Mouse (Mus musculus) liver, embryonic 14.5 days (tissue): ENCODE results near the gene Zfp383. TPM values are rescaled to one million over a fixed set of nuclear protein-coding genes. Genes with fewer than 3 reads are reported as not detected.
A peak's percentile ranks its signal among the peaks of the same experiment; 100 is the strongest.

ENCODE experiments used
- ATAC-seq: fragments of 200-750 bp; cut with Nextera tagmentation; 2 replicates; pipeline ENCODE4 v1.8.0; 2017; ENCODE audit warnings: moderate number of reproducible peaks, mild to moderate bottlenecking, moderate library complexity; ENCODE audit not compliant: insufficient read depth
- DNase-seq, 3 experiments: peaks; one replicate each; pipeline ENCODE4 v3.0.0-alpha.2; 2012 to 2013; ENCODE audit warnings: low read depth in 3 of 3, low spot score in 3 of 3
- H3K27ac ChIP-seq: fragments of 300-500 bp; sonication (generic); 2 replicates; pipeline ENCODE4 v1.5.1; 2014; ENCODE audit warnings: moderate library complexity, mild to moderate bottlenecking, control low read depth, inconsistent platforms
- H3K27me3 ChIP-seq: fragments of 300-500 bp; sonication (generic); 2 replicates; pipeline ENCODE4 v1.6.1; 2014; ENCODE audit warnings: mild to moderate bottlenecking, low read length, moderate library complexity; ENCODE audit not compliant: control insufficient read depth, insufficient read depth
- H3K36me3 ChIP-seq: fragments of 300-500 bp; sonication (generic); replicated peaks from 2 replicates; pipeline ENCODE4 v1.6.1; 2014; ENCODE audit warnings: low read depth; ENCODE audit not compliant: control insufficient read depth, insufficient read depth
- H3K4me1 ChIP-seq, 2 experiments: fragments of 200-500 bp in 1 of 2; fragments of 300-500 bp in 1 of 2; sonication (generic) in 1 of 2; replicated peaks; 2 replicates each; pipeline ENCODE4 v1.6.1; 2012 to 2014; ENCODE audit warnings: antibody characterized with exemption in 1 of 2, inconsistent platforms in 1 of 2, low read length in 1 of 2; ENCODE audit not compliant: control insufficient read depth in 2 of 2, insufficient read depth in 2 of 2
- H3K4me2 ChIP-seq: fragments of 300-500 bp; sonication (generic); 2 replicates; pipeline ENCODE4 v1.6.1; 2014; ENCODE audit warnings: low read depth, mild to moderate bottlenecking, control low read depth, moderate library complexity
- H3K4me3 ChIP-seq, 2 experiments: fragments of 200-500 bp in 1 of 2; fragments of 300-500 bp in 1 of 2; sonication (generic) in 1 of 2; 2 replicates each; pipeline ENCODE4 v1.5.1; 2012 to 2014; ENCODE audit warnings: low read depth in 2 of 2, low read length in 2 of 2, mild to moderate bottlenecking in 2 of 2, control low read depth in 1 of 2, inconsistent platforms in 1 of 2, moderate library complexity in 1 of 2; ENCODE audit not compliant: insufficient read depth in 1 of 2
- H3K9ac ChIP-seq: fragments of 300-500 bp; sonication (generic); replicated peaks from 2 replicates; pipeline ENCODE4 v1.6.1; 2014; ENCODE audit warnings: mild to moderate bottlenecking, control low read depth, moderate library complexity
- H3K9me3 ChIP-seq: fragments of 300-500 bp; sonication (generic); 2 replicates; pipeline ENCODE4 v1.6.1; 2016; ENCODE audit warnings: low read length, mixed read lengths; ENCODE audit not compliant: control insufficient read depth
- CTCF ChIP-seq: IDR thresholded peaks from 2 replicates; pipeline ENCODE4 v1.5.1; 2016; ENCODE audit warnings: antibody characterized with exemption, low read depth, control low read depth
- EP300 ChIP-seq: IDR thresholded peaks from 2 replicates; pipeline ENCODE4 v1.6.1; 2016; ENCODE audit warnings: antibody characterized with exemption, low read depth
- WGBS: fragments of 180-500 bp; shearing (Covaris S2); extraction: QIAGEN DNeasy Blood & Tissue Kit; methylation state at CpG from one replicate; pipeline ENCODE4 v1.1.7; 2014; ENCODE audit not compliant: insufficient replicate concordance; 5-methylcytosine and 5-hydroxymethylcytosine counted together
- polyA plus RNA-seq, 2 experiments: library from polyadenylated mRNA; depleted of rRNA in 1 of 2; stranded (reverse) in 1 of 2; unstranded in 1 of 2; fragments of >200 nt; fragmentation: Nextera tagmentation in 1 of 2; extraction: Ambion mirVana in 1 of 2; gene quantifications; 2 replicates each; pipeline versions ENCODE4 v1.2.1 to v1.2.3; 2012 to 2014

Gene Zfp383
- polyA plus RNA-seq, 2 experiments: 0.42 to 0.69 TPM

DNA sequence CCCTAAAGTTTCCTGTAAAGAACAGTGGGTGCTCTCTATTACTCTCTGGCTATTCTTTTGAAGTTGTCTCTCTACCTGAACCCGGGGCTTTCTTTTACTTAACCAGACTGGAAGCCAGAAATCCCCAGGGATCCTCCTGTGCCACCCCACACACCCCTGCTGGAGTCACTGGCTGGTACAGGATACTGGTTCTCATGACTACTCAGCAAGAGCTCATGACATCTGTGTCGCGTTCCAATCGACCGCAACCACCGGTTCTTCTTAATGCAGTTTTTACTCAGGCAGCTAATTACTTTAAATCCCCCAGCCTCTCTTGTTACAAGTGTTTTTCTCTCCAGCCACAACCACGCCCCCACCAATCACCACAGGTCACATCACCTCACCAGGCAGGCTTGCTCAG, 28.0 kb upstream of the Zfp383 start:
- Histone ChIP-seq H3K9me3 (peaks cover 9% of the 10 kb centered on the region), H3K27ac (no peak overlapping the region), H3K27me3 (no peaks in the 10 kb centered on the region), H3K9ac (no peak overlapping the region), H3K4me2 (no peak overlapping the region), H3K4me1 (no peaks in the 10 kb centered on the region), H3K4me3 (no peak overlapping the region), H3K36me3 (no peaks in the 10 kb centered on the region)
- ATAC-seq (no peak), DNase-seq (no peak)
- TF ChIP-seq EP300 (no peak), CTCF (no peak)
- 71% methylated on average over 7 of the region's 7 CpGs for WGBS

DNA sequence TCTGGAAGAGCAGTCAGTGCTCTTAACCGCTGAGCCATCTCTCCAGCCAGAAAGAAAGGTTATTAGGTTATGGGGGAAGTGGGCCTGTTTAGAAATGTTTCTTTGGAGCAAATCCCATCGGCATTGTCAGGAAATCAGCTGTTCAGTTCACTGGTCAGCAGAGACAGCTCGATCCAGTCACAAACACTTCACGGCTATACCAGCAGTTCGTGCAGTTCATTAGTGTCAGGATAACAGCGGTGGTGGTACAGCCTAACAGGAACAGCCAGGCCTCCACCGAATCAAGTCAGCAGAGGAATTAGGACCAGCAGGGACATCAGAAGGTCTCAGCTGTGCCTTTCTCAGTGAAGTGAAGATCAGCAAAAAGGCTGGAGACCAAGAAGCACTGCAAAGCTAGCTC, 27.1 kb upstream of the Zfp383 start:
- Histone ChIP-seq H3K27ac (no peak overlapping the region), H3K9me3 (peaks cover 2% of the 10 kb centered on the region; the same call in 1 of the 2 replicates), H3K4me1 (no peaks in the 10 kb centered on the region), H3K9ac (no peak overlapping the region), H3K4me2 (no peak overlapping the region), H3K36me3 (no peaks in the 10 kb centered on the region), H3K4me3 (no peak overlapping the region), H3K27me3 (no peaks in the 10 kb centered on the region)
- ATAC-seq (no peak), DNase-seq (no peak)
- 74% methylated on average over 7 of the region's 7 CpGs for WGBS
- TF ChIP-seq EP300: no peak
- TF ChIP-seq CTCF: no peak

DNA sequence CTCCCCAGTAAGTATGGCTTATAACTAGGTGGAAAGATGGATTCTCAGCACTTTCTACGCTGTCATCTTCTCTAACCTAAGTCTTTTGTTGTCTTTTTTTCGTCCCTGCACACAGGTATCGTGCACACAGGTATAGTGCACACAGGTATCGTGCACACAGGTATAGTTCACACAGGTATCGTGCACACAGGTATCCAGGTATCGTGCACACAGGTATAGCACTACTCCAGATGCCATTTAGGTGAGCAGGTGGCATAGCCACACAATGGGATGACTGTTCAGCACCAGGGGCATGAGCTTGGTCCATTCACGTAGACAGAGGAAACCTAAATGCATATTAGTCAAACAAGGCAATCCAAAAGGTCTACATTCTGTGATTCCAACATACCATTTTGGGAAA, 17.5 kb upstream of the Zfp383 start:
- H3K4me2 ChIP-seq: no peak overlapping the region
- no peaks in the 10 kb centered on the region for H3K27me3 ChIP-seq
- ATAC-seq (no peak), DNase-seq (no peak)
- TF ChIP-seq EP300 (no peak), CTCF (no peak)
- H3K4me1 ChIP-seq: no peaks in the 10 kb centered on the region
- peaks cover 22% of the 10 kb centered on the region for H3K9me3 ChIP-seq
- H3K9ac ChIP-seq: no peak overlapping the region
- H3K36me3 ChIP-seq: peaks cover 18% of the 10 kb centered on the region
- 78% methylated on average over 7 of the region's 7 CpGs for WGBS
- H3K27ac ChIP-seq: no peak overlapping the region
- H3K4me3 ChIP-seq: no peak overlapping the region

DNA sequence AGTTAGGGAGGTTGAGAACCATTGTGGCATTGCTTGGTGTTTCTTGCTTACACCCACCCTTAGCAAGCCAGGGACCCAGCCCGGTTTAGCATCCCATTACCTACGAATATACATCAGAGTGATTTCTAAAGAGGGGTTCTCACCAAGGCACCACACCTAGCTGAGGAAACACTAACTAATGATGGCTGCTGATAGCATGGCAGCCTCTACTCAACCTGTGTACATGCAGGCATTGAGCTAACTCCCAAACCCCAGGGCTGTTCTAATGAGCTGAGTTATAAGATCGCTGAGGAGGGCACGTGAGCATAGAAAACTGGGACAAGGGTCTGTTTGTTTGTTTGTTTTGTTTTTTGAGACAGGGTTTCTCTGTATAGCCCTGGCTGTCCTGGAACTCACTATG, 15.3 kb upstream of the Zfp383 start:
- DNase-seq (no peak), ATAC-seq (no peak)
- Histone ChIP-seq H3K9ac (no peak overlapping the region), H3K4me3 (no peak overlapping the region), H3K9me3 (peaks cover 26% of the 10 kb centered on the region), H3K4me2 (no peak overlapping the region), H3K4me1 (no peaks in the 10 kb centered on the region), H3K36me3 (peaks cover 30% of the 10 kb centered on the region), H3K27ac (no peak overlapping the region), H3K27me3 (no peaks in the 10 kb centered on the region)
- WGBS: 73% methylated on average over 4 of the region's 4 CpGs
- no peak for TF ChIP-seq CTCF

DNA sequence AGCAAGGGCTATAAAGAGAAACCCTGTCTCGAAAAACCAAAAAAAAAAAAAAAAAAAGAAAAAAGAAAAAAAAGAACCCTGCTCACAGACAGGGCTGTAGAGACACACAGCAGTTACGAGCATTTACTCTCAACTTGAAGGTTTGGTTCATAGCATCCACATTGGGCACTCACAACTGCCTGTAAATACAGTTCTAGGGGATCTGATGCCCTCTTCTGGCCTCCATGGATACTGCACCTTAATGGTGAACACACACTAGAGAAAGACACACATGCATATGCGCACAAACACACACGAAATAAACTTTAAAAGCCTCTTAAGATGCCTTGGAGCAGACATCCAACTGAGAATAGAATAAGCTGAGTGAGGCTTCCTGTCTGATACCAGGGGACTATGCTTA, 9.7 kb upstream of the Zfp383 start:
- DNase-seq (no peak), ATAC-seq (no peak)
- H3K4me2 ChIP-seq: no peak overlapping the region
- TF ChIP-seq EP300: no peak
- TF ChIP-seq CTCF: 0 out of 2 replicates have a peak, but pooled peaks have one; percentile 11
- no peak overlapping the region for H3K4me3 ChIP-seq
- H3K27me3 ChIP-seq: no peaks in the 10 kb centered on the region
- no peak overlapping the region for H3K9ac ChIP-seq
- WGBS: 76% methylated on average over 4 of the region's 4 CpGs
- H3K9me3 ChIP-seq: peaks cover 25% of the 10 kb centered on the region
- peaks cover 35% of the 10 kb centered on the region for H3K36me3 ChIP-seq
- H3K4me1 ChIP-seq: no peaks in the 10 kb centered on the region
- H3K27ac ChIP-seq: no peak overlapping the region
